Mouse (Mus musculus) inflammation-experienced regulatory T-cells, adult 6 months (primary cell): ENCODE data around the gene Socs7. TPM values are rescaled to one million over a fixed set of nuclear protein-coding genes. Genes with fewer than 3 reads are reported as not detected.

Source experiments
- ATAC-seq: one replicate; pipeline ENCODE4 v1.8.0; 2017
- polyA plus RNA-seq, 3 experiments: library from polyadenylated mRNA; unstranded; fragments of 100-300 nt; shearing (Covaris generic); gene quantifications; one replicate each; pipeline ENCODE4 v1.2.1; 2017

The Socs7 gene
- polyA plus RNA-seq, 3 experiments from 2014 or later = 5.9 to 8.5 (median 7.9) TPM

DNA sequence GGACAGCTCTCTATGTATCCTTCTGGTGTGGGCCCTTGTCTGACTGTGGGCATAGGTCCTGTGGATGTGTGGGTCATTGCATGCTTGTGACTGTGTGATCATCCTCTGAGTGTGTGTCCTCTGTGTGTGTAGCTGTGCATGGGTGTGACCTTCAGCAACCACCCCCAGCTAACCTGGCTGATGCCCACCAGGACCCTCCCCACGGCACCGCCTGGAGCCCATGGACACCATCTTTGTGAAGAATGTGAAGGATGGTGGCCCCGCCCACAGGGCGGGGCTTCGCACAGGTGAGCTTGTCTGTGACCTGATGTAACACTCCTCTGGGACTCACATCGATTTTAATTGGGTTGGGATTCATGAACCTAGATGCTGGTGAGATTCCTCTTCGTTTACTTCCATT lies 85.6 kb downstream of the Socs7 start:
- no peak for ATAC-seq

Other genes with a start within 250 kb of the Socs7 start
- 10 to 100 TPM in 1 of 3 experiments, 1 to 10 TPM in 2; 3.4 to 20.9 (median 3.6) TPM for gene Tbx21, start 247.2 kb upstream of the Socs7 start, polyA plus RNA-seq
- gene Tbkbp1, start 211.1 kb upstream of the Socs7 start, polyA plus RNA-seq = under 1 TPM in 2 of 3 experiments, not detected in 1; 0.21 to 0.44 TPM
- gene Kpnb1, start 174.7 kb upstream of the Socs7 start, polyA plus RNA-seq = 10 to 100 TPM; 24.7 to 41.5 (median 26.2) TPM
- 10 to 100 TPM; 23.4 to 47.0 (median 45.1) TPM for gene Npepps, start 81.9 kb upstream of the Socs7 start, polyA plus RNA-seq
- gene Mrpl45, start 46.8 kb upstream of the Socs7 start, polyA plus RNA-seq = 10 to 100 TPM; 39.1 to 45.1 (median 39.1) TPM
- under 1 TPM; 0.18 to 0.37 (median 0.27) TPM for gene Gpr179, start 10.5 kb upstream of the Socs7 start, polyA plus RNA-seq
- gene Arhgap23, start 53.0 kb downstream of the Socs7 start, polyA plus RNA-seq = not detected
- gene 4933428G20Rik, start 137.8 kb downstream of the Socs7 start, polyA plus RNA-seq = not detected
- not detected for gene Srcin1, start 213.6 kb downstream of the Socs7 start, polyA plus RNA-seq